Mouse (Mus musculus): Measurements from ENCODE around the gene Xrcc6. TPM values are rescaled to one million over a fixed set of nuclear protein-coding genes. Genes with fewer than 3 reads are reported as not detected.
A peak's percentile ranks its signal among the peaks of the same experiment; 100 is the strongest.

Gene Xrcc6
- polyA plus RNA-seq, 1 experiment from 2014 or later = 19.6 TPM

- WGBS = 15% methylated on average over 9 of the region's 9 CpGs
- TF ChIP-seq EP300 (IDR thresholded peaks at IDR 0.05) (no peak), CTCF (IDR thresholded peaks at IDR 0.05) (no peak)
- no peaks in the 10 kb centered on the region for H3K36me3 ChIP-seq (ENCODE audit: insufficient read depth, low read length)
- H3K9ac ChIP-seq (replicated peaks; ENCODE audit: low read depth) = peak overlapping the region; percentile 76
- ATAC-seq = no peak
- H3K4me1 ChIP-seq (ENCODE audit: insufficient read depth, low read depth, low read length) = peaks cover 6% of the 10 kb centered on the region; the same call in 1 of the 2 replicates
- H3K4me2 ChIP-seq (replicated peaks; ENCODE audit: low read depth, low read length) = peak overlapping the region; percentile 96
- H3K27ac ChIP-seq (ENCODE audit: low read length) = peak overlapping the region; percentile 88
- H3K27me3 ChIP-seq (replicated peaks; ENCODE audit: insufficient read depth, low read length) = no peaks in the 10 kb centered on the region
- H3K4me3 ChIP-seq (ENCODE audit: low read depth, low read length) = peak overlapping the region; percentile 84
- peak; percentile 7 for DNase-seq (ENCODE audit: low spot score)
- H3K9me3 ChIP-seq (ENCODE audit: low read length) = no peaks in the 10 kb centered on the region
These were observed 27.2 kb downstream of the Xrcc6 start for GRCm38 (mm10) chr15:82014745-82015391.

- TF ChIP-seq EP300 (IDR thresholded peaks at IDR 0.05) (no peak), CTCF (IDR thresholded peaks at IDR 0.05) (peak; percentile 37)
- no peak; the same call in 1 of the 2 replicates for ATAC-seq
- H3K4me3 ChIP-seq (ENCODE audit: low read depth, low read length) = peak overlapping the region; percentile 84
- DNase-seq (ENCODE audit: low spot score) = peak; percentile 50
- under 1% methylated on average over 35 of the region's 39 CpGs for WGBS
- H3K4me2 ChIP-seq (replicated peaks; ENCODE audit: low read depth, low read length) = peak overlapping the region; percentile 96
- H3K36me3 ChIP-seq (ENCODE audit: insufficient read depth, low read length) = no peaks in the 10 kb centered on the region
- peak overlapping the region; percentile 88 for H3K27ac ChIP-seq (ENCODE audit: low read length)
- H3K9me3 ChIP-seq (ENCODE audit: low read length) = no peaks in the 10 kb centered on the region
- no peaks in the 10 kb centered on the region for H3K27me3 ChIP-seq (replicated peaks; ENCODE audit: insufficient read depth, low read length)
- H3K4me1 ChIP-seq (ENCODE audit: insufficient read depth, low read depth, low read length) = peaks cover 6% of the 10 kb centered on the region; the same call in 1 of the 2 replicates
- peak overlapping the region; percentile 76 for H3K9ac ChIP-seq (replicated peaks; ENCODE audit: low read depth)
These were observed 27.9 kb downstream of the Xrcc6 start for GRCm38 (mm10) chr15:82015392-82016100.

- Histone ChIP-seq H3K27ac (ENCODE audit: low read length) (peak overlapping the region; percentile 88), H3K36me3 (ENCODE audit: insufficient read depth, low read length) (no peaks in the 10 kb centered on the region), H3K4me2 (replicated peaks; ENCODE audit: low read depth, low read length) (peak overlapping the region; percentile 96), H3K9me3 (ENCODE audit: low read length) (no peaks in the 10 kb centered on the region), H3K4me3 (ENCODE audit: low read depth, low read length) (peak overlapping the region; percentile 84), H3K4me1 (ENCODE audit: insufficient read depth, low read depth, low read length) (peaks cover 6% of the 10 kb centered on the region; the same call in 1 of the 2 replicates), H3K27me3 (replicated peaks; ENCODE audit: insufficient read depth, low read length) (no peaks in the 10 kb centered on the region), H3K9ac (replicated peaks; ENCODE audit: low read depth) (peak overlapping the region; percentile 76)
- ATAC-seq (peak; percentile 97), DNase-seq (ENCODE audit: low spot score) (peak; percentile 98)
- TF ChIP-seq EP300 (IDR thresholded peaks at IDR 0.05) (no peak), CTCF (IDR thresholded peaks at IDR 0.05) (peak; percentile 57)
- under 1% methylated on average over 53 of the region's 53 CpGs for WGBS
These were observed 28.6 kb downstream of the Xrcc6 start for GRCm38 (mm10) chr15:82016101-82016808.

- WGBS = 14% methylated on average over 6 of the region's 6 CpGs
These were observed 29.2 kb downstream of the Xrcc6 start for GRCm38 (mm10) chr15:82016830-82017229.

GRCm38 (mm10) chr15:82017461-82017860, 29.8 kb downstream of the Xrcc6 start:
- no peak overlapping the region for H3K4me2 ChIP-seq (replicated peaks; ENCODE audit: low read depth, low read length)

More at GRCm38 (mm10) chr15:82016830-82017229, 29.2 kb downstream of the Xrcc6 start:
- Histone ChIP-seq H3K9me3 (ENCODE audit: low read length) (no peaks in the 10 kb centered on the region), H3K27ac (ENCODE audit: low read length) (0 out of 2 replicates have a peak overlapping the region, but pooled peaks have one; percentile 79), H3K9ac (replicated peaks; ENCODE audit: low read depth) (no peak overlapping the region), H3K27me3 (replicated peaks; ENCODE audit: insufficient read depth, low read length) (no peaks in the 10 kb centered on the region), H3K4me3 (ENCODE audit: low read depth, low read length) (peak overlapping the region; percentile 84), H3K4me2 (replicated peaks; ENCODE audit: low read depth, low read length) (peak overlapping the region; percentile 96), H3K4me1 (ENCODE audit: insufficient read depth, low read depth, low read length) (peaks cover 6% of the 10 kb centered on the region; the same call in 1 of the 2 replicates), H3K36me3 (ENCODE audit: insufficient read depth, low read length) (no peaks in the 10 kb centered on the region)
- DNase-seq (ENCODE audit: low spot score) = peak; percentile 7
- TF ChIP-seq CTCF (IDR thresholded peaks at IDR 0.05) = no peak
- TF ChIP-seq EP300 (IDR thresholded peaks at IDR 0.05) = no peak
- ATAC-seq = no peak

GRCm38 (mm10) chr15:82019288-82019687, 31.7 kb downstream of the Xrcc6 start:
- Histone ChIP-seq H3K4me3 (ENCODE audit: low read depth, low read length) (no peak overlapping the region), H3K9me3 (ENCODE audit: low read length) (no peaks in the 10 kb centered on the region), H3K27me3 (replicated peaks; ENCODE audit: insufficient read depth, low read length) (no peaks in the 10 kb centered on the region), H3K9ac (replicated peaks; ENCODE audit: low read depth) (no peak overlapping the region), H3K36me3 (ENCODE audit: insufficient read depth, low read length) (no peaks in the 10 kb centered on the region), H3K4me2 (replicated peaks; ENCODE audit: low read depth, low read length) (no peak overlapping the region), H3K27ac (ENCODE audit: low read length) (no peak overlapping the region), H3K4me1 (ENCODE audit: insufficient read depth, low read depth, low read length) (peaks cover 6% of the 10 kb centered on the region; the same call in 1 of the 2 replicates)
- DNase-seq (ENCODE audit: low spot score) = peak; percentile 45
- WGBS = 64% methylated on average over 3 of the region's 3 CpGs
- TF ChIP-seq EP300 (IDR thresholded peaks at IDR 0.05) (peak; percentile 42; the same call in 1 of the 2 replicates), CTCF (IDR thresholded peaks at IDR 0.05) (no peak)
- no peak for ATAC-seq

More at GRCm38 (mm10) chr15:82017461-82017860, 29.8 kb downstream of the Xrcc6 start:
- Histone ChIP-seq H3K4me3 (ENCODE audit: low read depth, low read length) (no peak overlapping the region), H3K36me3 (ENCODE audit: insufficient read depth, low read length) (no peaks in the 10 kb centered on the region), H3K27ac (ENCODE audit: low read length) (no peak overlapping the region), H3K27me3 (replicated peaks; ENCODE audit: insufficient read depth, low read length) (no peaks in the 10 kb centered on the region), H3K4me1 (ENCODE audit: insufficient read depth, low read depth, low read length) (peaks cover 6% of the 10 kb centered on the region; the same call in 1 of the 2 replicates), H3K9ac (replicated peaks; ENCODE audit: low read depth) (no peak overlapping the region), H3K9me3 (ENCODE audit: low read length) (no peaks in the 10 kb centered on the region)
- no peak for TF ChIP-seq CTCF (IDR thresholded peaks at IDR 0.05)
- TF ChIP-seq EP300 (IDR thresholded peaks at IDR 0.05) = no peak
- no peak for ATAC-seq
- no peak for DNase-seq (ENCODE audit: low spot score)
- 66% methylated on average over 4 of the region's 4 CpGs for WGBS

All from lung, postnatal 0 days (tissue).